Mouse (Mus musculus) spleen, adult 2 months (tissue): Measurements from ENCODE around the gene Ilvbl. TPM values are rescaled to one million over a fixed set of nuclear protein-coding genes. Genes with fewer than 3 reads are reported as not detected.
"Not testable (repeated sequence)": the region's sequence is repeated elsewhere in the genome, so short reads cannot be mapped to it uniquely, and the experiment has no call there.

Source experiments
- DNase-seq, 2 experiments: peaks; one replicate each; pipeline versions ENCODE4 v3.0.0 to v3.0.0-alpha.2; 2012 to 2021; ENCODE audit warnings: low spot score in 2 of 2, low read depth in 1 of 2
- H3K27ac ChIP-seq: fragments of 200-500 bp; 2 replicates; pipeline ENCODE4 v1.5.1; 2012; ENCODE audit warnings: low read length, inconsistent platforms; ENCODE audit not compliant: insufficient read depth
- H3K27me3 ChIP-seq: fragments of 200-500 bp; 2 replicates; pipeline ENCODE4 v1.6.1; 2012; ENCODE audit warnings: mild to moderate bottlenecking, moderate library complexity, low read length, inconsistent platforms; ENCODE audit not compliant: control insufficient read depth, insufficient read depth
- H3K36me3 ChIP-seq: fragments of 200-500 bp; 2 replicates; pipeline ENCODE4 v1.6.1; 2012; ENCODE audit warnings: mild to moderate bottlenecking, low read length, inconsistent platforms; ENCODE audit not compliant: control insufficient read depth, insufficient read depth
- H3K4me1 ChIP-seq: fragments of 200-500 bp; 2 replicates; pipeline ENCODE4 v1.6.1; 2011; ENCODE audit warnings: inconsistent platforms; ENCODE audit not compliant: control insufficient read depth, insufficient read depth, insufficient read length
- H3K4me3 ChIP-seq: fragments of 200-500 bp; 2 replicates; pipeline ENCODE4 v1.5.1; 2011; ENCODE audit warnings: mild to moderate bottlenecking, inconsistent platforms; ENCODE audit not compliant: insufficient read depth, insufficient read length; ENCODE audit errors: extremely low read depth
- CTCF ChIP-seq: fragments of 200-500 bp; IDR thresholded peaks from 2 replicates; pipeline ENCODE4 v1.5.1; 2011; ENCODE audit warnings: mild to moderate bottlenecking, inconsistent platforms; ENCODE audit not compliant: insufficient read depth, insufficient read length, insufficient replicate concordance; ENCODE audit errors: extremely low read depth
- POLR2A ChIP-seq: fragments of 200-500 bp; IDR thresholded peaks from 2 replicates; pipeline ENCODE4 v1.6.1; 2011; ENCODE audit warnings: low read depth, low read length, inconsistent platforms
- WGBS: fragments of 180-500 bp; shearing (Covaris S2); methylation state at CpG from one replicate; pipeline ENCODE4 v1.1.7; 2018; 5-methylcytosine and 5-hydroxymethylcytosine counted together
- polyA plus RNA-seq: library from polyadenylated mRNA; depleted of rRNA; stranded (reverse); fragments of >200 nt; gene quantifications from 2 replicates; pipeline ENCODE4 v1.2.3, GENCODE M21; 2012; rRNA removed

Ilvbl gene
- 33.5 and 36.8 TPM in 2 replicates for polyA plus RNA-seq

DNA sequence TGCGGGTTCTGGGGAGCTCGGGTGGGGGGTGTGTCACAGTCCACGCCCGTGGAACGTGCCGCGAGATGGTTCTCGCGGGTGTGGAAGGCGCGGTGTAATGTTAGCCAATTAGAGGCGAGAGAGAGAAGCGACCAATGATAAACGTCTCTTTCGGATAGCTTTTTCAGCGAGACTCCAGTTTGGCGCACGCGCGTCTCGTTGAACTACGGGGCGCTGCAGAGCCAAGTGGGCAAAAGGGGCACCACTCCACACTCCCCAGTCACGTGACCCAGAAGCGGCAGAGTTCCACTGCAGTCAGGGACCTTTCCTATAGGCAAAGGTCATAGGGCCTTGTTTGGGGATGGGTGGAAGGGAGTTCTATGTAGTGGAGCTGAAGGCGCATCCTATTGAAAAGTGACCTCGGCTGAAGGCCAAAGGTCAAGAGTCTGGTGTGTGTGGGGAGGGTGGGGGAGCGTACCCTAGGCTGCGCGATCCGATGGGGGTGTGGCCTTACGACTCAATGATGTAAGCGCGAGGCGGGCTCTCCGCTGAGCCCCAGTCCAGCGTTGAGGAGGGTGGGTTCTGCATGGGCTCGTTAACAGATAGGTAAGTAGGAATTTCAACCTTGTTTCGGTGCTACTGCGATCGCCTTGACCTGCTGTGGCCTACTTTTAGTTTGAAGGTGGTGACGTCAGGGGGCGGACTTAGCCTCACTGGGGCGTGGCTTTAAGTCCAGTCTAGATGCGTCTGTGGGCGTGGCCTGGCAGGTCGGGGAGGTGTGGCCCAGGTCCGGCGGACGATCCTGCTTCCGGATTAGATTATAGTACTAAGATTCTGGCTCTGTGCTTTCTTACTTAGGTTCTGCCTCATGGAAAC lies at the start of gene Ilvbl:
Gene Ilvbl (plus strand): TSS at position 97 of the 855 bp plus-strand sequence.
- Histone ChIP-seq H3K27me3 (no peaks in the 10 kb centered on the region), H3K27ac (peak within 1 kb of the TSS; percentile 96), H3K4me3 (peak within 1 kb of the TSS; percentile 85), H3K36me3 (peaks cover 8% of the 10 kb centered on the region), H3K4me1 (peaks cover 3% of the 10 kb centered on the region; the same call in 1 of the 2 replicates)
- WGBS, result under 1% methylated on average over 51 of the region's 51 CpGs
- TF ChIP-seq POLR2A (peak; percentile 8), CTCF (0 out of 2 replicates have a peak, but pooled peaks have one; percentile 0)
- DNase-seq, result peak; percentile 93 to 94

DNA sequence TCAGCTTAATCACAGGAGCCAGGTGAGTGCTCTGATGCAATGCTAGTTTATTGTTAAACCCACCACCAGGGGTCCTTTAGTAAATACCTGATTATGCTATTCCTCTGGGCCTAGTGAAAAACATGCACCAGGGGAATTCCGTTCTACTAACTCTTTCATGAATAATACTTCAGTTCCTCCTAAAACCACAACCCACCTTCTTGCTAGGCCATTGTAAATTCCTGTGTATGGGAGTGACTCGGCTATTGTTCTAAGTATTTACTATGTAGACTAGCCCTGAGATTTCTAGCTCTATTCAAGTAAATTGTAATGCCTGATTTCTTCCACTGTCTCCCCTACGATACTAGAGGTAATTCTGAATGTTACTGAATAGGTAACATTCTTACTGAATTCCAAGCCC lies 49.1 kb upstream of the Ilvbl start:
- 69% methylated on average over 3 of the region's 3 CpGs for WGBS
- not testable (repeated sequence) for DNase-seq, H3K27me3 ChIP-seq, H3K4me3 ChIP-seq, H3K4me1 ChIP-seq, H3K27ac ChIP-seq, H3K36me3 ChIP-seq

DNA sequence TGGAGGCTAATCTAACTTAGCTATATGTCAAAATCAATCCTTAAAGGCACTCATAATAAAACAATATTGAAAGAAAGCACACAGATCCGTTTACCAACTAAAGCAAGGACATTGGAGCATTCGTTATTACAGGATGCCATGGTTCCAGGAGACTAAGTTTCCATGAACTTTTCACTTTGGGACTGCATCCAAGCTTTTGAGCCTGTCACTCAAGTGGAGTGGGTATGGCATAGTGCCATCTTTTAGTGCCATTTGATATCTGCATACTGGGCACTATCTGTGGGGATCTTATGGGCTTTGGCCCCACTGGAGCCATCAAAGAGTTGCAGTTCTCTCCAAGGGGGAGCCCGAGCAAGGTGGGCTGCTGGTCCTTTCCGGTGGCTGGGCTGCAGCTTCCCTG lies 48.6 kb upstream of the Ilvbl start:
- no peak overlapping the region for H3K27ac ChIP-seq
- no peaks in the 10 kb centered on the region for H3K36me3 ChIP-seq
- TF ChIP-seq CTCF (no peak), POLR2A (no peak)
- 79% methylated on average over 4 of the region's 4 CpGs for WGBS
- no peaks in the 10 kb centered on the region for H3K27me3 ChIP-seq
- H3K4me3 ChIP-seq, result no peak overlapping the region
- DNase-seq, result no peak
- no peaks in the 10 kb centered on the region; the same call in 1 of the 2 replicates for H3K4me1 ChIP-seq

DNA sequence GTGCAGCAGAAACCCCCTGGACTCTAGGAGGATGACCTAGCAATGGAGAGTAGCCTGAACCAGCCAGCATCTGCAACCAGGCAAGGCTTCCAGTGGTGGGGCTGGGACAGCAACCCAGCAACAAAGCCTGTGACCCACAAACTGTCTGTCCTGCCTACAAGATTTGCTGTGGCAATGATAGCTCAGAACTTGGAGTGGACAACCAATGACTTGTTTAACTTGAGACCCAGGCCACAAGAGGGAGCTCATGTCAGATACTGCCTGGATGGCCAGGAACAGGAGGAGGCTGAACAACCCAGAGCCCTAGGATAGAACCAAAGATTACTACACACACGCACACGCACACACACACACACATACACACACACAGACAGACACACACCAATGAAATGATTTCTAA lies 33.2 kb upstream of the Ilvbl start:
- no peaks in the 10 kb centered on the region for H3K36me3 ChIP-seq
- no peaks in the 10 kb centered on the region for H3K4me1 ChIP-seq
- peak in 1 of 2 experiments; percentile 11 for DNase-seq
- TF ChIP-seq CTCF, result peak; percentile 7; the same call in 1 of the 2 replicates
- no peak for TF ChIP-seq POLR2A
- H3K4me3 ChIP-seq, result no peak overlapping the region
- WGBS, result 45% methylated on average over 2 of the region's 2 CpGs
- no peak overlapping the region for H3K27ac ChIP-seq
- no peaks in the 10 kb centered on the region for H3K27me3 ChIP-seq

DNA sequence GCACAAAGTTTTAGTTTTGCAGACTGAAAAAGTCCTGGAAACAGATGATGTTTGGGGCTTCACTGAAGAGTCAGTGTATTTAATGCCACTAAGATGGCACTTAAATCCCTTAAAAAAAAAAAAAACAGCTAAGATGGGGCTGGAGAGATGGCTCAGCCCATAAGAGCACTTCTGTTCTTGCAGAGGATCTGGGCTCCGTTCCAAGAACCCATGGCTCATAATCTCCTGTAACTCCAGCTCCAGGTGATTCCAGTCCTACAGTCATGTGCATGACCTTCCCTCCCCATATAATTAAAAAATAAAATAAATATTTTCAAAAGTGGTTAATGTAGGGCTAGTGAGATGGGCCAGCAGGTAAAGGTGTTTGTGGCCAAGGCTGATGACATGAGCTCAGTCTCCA lies 9.1 kb upstream of the Ilvbl start:
- DNase-seq, result no peak
- Histone ChIP-seq H3K4me3 (no peak overlapping the region), H3K36me3 (no peaks in the 10 kb centered on the region), H3K27ac (no peak overlapping the region), H3K27me3 (no peaks in the 10 kb centered on the region), H3K4me1 (no peaks in the 10 kb centered on the region)
- 85% methylated on average over 1 of the region's 1 CpGs for WGBS
- no peak for TF ChIP-seq POLR2A
- TF ChIP-seq CTCF, result no peak

DNA sequence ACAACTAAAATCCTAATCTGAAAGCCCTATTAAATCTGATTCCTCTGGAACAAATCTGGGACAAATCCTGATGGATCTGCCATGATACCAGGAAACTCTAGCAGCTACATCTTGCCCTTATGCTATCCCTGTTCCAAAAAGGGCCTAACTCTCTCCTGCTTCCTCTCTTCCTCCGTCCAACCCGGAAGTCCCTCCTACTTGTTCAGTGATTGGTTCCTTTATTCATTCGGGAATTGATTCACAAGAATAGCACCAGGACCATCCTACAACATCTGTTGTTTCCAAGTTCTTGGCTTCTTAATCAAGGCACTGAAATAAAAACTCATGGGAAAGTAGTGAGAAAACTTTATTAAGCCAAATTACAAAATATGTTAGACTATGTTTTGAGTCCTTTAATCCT lies 5.0 kb upstream of the Ilvbl start:
- 84% methylated on average over 3 of the region's 3 CpGs for WGBS
- H3K27me3 ChIP-seq, result no peaks in the 10 kb centered on the region
- no peaks in the 10 kb centered on the region for H3K36me3 ChIP-seq
- no peak for TF ChIP-seq POLR2A
- TF ChIP-seq CTCF, result no peak
- H3K4me3 ChIP-seq, result no peak overlapping the region
- H3K27ac ChIP-seq, result no peak overlapping the region
- H3K4me1 ChIP-seq, result no peaks in the 10 kb centered on the region
- DNase-seq, result no peak

DNA sequence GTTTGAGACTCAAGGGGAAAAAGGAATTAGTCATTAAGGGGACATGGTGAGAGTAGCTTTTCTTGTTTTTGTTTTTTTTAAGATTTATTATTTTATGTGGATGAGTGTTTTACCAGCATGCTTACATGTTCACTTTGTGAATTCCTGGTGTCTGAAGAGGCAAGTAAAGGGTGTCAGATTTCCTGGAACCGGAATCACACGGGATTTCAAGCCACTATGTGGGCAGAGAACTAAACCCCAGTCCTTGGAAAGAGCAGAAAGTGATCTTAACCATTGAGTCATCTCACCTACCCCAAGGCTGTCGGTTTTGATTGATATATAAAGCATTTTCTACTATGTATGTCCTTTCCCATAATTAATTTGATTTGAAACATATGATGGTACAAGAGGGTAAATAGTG lies 4.5 kb upstream of the Ilvbl start:
- no peaks in the 10 kb centered on the region for H3K4me1 ChIP-seq
- no peaks in the 10 kb centered on the region for H3K36me3 ChIP-seq
- H3K27ac ChIP-seq, result no peak overlapping the region
- WGBS, result 79% methylated on average over 3 of the region's 3 CpGs
- H3K4me3 ChIP-seq, result no peak overlapping the region
- DNase-seq, result no peak
- no peaks in the 10 kb centered on the region for H3K27me3 ChIP-seq
- TF ChIP-seq POLR2A (no peak), CTCF (no peak)
